Mouse (Mus musculus) brain, embryonic 14.5 days (tissue): ENCODE measurements around the gene Kiz.

Experiments used
- CTCF ChIP-seq: fragments of 200-500 bp; IDR thresholded peaks from 2 replicates; pipeline ENCODE4 v1.5.1; 2012; ENCODE audit warnings: inconsistent platforms, mild to moderate bottlenecking, moderate library complexity, borderline replicate concordance; ENCODE audit not compliant: insufficient read depth, insufficient read length; ENCODE audit errors: extremely low read depth
- POLR2A ChIP-seq: fragments of 200-500 bp; IDR thresholded peaks from 2 replicates; pipeline ENCODE4 v1.6.1; 2012; ENCODE audit warnings: mild to moderate bottlenecking, inconsistent platforms, borderline replicate concordance; ENCODE audit not compliant: poor library complexity, insufficient read depth, insufficient read length, severe bottlenecking; ENCODE audit errors: extremely low read depth

DNA sequence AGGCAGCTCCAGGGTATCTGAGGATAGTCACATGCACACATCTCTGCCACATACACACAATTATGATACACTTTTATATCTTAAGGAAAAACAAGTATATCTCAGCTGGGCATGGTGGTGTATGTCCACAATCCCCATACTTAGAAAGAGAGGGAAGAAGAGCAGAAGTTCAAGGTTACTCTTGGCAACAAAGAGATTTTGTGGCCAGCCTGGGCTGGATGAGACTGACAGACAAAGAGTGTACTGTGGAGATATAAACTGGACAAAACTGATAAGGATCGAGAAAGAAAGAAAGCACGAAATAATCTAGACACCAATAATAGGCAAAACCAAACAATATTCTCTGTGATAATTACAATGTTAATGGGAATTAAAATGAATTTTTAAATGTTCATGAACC lies 151.6 kb downstream of the Kiz start:
- no peak for TF ChIP-seq POLR2A
- TF ChIP-seq CTCF = no peak
